Mouse (Mus musculus) heart, adult 9 months (tissue): ENCODE data around the gene Tnnt3.

ENCODE experiments used
- DNase-seq, 2 experiments: peaks; one replicate each; pipeline ENCODE4 v3.0.0; 2022; ENCODE audit warnings: low spot score in 2 of 2

The Tnnt3 gene

GRCm38 (mm10) chr7:142506501-142506900, 7.9 kb downstream of the Tnnt3 start:
- no peak for DNase-seq

- no peak for DNase-seq
These were observed 8.8 kb downstream of the Tnnt3 start for GRCm38 (mm10) chr7:142507453-142507852.

GRCm38 (mm10) chr7:142509518-142509917, 10.9 kb downstream of the Tnnt3 start:
- DNase-seq = no peak

GRCm38 (mm10) chr7:142510021-142510777, 11.6 kb downstream of the Tnnt3 start:
- DNase-seq = no peak

GRCm38 (mm10) chr7:142514048-142514447, 15.4 kb downstream of the Tnnt3 start:
- no peak for DNase-seq

- DNase-seq = no peak
These were observed 17.8 kb downstream of the Tnnt3 start for GRCm38 (mm10) chr7:142516221-142516978.

- DNase-seq = no peak
These were observed 18.9 kb downstream of the Tnnt3 start for GRCm38 (mm10) chr7:142517531-142517930.

GRCm38 (mm10) chr7:142520331-142520730, 21.7 kb downstream of the Tnnt3 start:
- no peak for DNase-seq

- DNase-seq = no peak
These were observed 23.7 kb downstream of the Tnnt3 start for GRCm38 (mm10) chr7:142522352-142522751.

- no peak for DNase-seq
These were observed 24.8 kb downstream of the Tnnt3 start for GRCm38 (mm10) chr7:142523200-142523990.

GRCm38 (mm10) chr7:142525342-142526178, 26.9 kb downstream of the Tnnt3 start:
- DNase-seq = peak; percentile 15 to 45

- DNase-seq = no peak
These were observed 30.7 kb downstream of the Tnnt3 start for GRCm38 (mm10) chr7:142529350-142529749.

- DNase-seq = peak in 1 of 2 experiments; percentile 15
These were observed 33.4 kb downstream of the Tnnt3 start for GRCm38 (mm10) chr7:142531973-142532521.

- DNase-seq = no peak
These were observed 34.0 kb downstream of the Tnnt3 start, which contains the start of gene Mrpl23 for GRCm38 (mm10) chr7:142532671-142533058. TSS of gene Mrpl23 (plus strand) at chr7:142532686.

GRCm38 (mm10) chr7:142533059-142533855, 34.6 kb downstream of the Tnnt3 start:
- peak; percentile 78 to 80 for DNase-seq

GRCm38 (mm10) chr7:142535116-142535515, 36.5 kb downstream of the Tnnt3 start:
- no peak for DNase-seq

- no peak for DNase-seq
These were observed 37.2 kb downstream of the Tnnt3 start for GRCm38 (mm10) chr7:142535832-142536231.

GRCm38 (mm10) chr7:142537181-142537580, 38.5 kb downstream of the Tnnt3 start:
- no peak for DNase-seq

- peak in 1 of 2 experiments; percentile 32 for DNase-seq
These were observed 39.2 kb downstream of the Tnnt3 start for GRCm38 (mm10) chr7:142537879-142538278.

- no peak for DNase-seq
These were observed 39.7 kb downstream of the Tnnt3 start for GRCm38 (mm10) chr7:142538291-142538690.
